Mouse (Mus musculus) liver, postnatal 0 days (tissue): Measurements from ENCODE around the gene Itpr1.

Experiments used
- CTCF ChIP-seq: sonication (generic); IDR thresholded peaks from 2 replicates; pipeline ENCODE4 v1.5.1; 2016; ENCODE audit warnings: antibody characterized with exemption, low read depth
- EP300 ChIP-seq: IDR thresholded peaks from 2 replicates; pipeline ENCODE4 v1.6.1; 2016; ENCODE audit warnings: antibody characterized with exemption, low read depth, mild to moderate bottlenecking

GRCm38 (mm10) chr6:108410771-108411170 lies 197.9 kb downstream of the Itpr1 start:
- TF ChIP-seq EP300 (no peak), CTCF (no peak)
